ENCODE assay signal across 1 mouse cellular context in genomic region chr1:58973366-58974221, GRCm38 (mm10).
TF ChIP-seq lines count a peak whose summit lies in the region.

Gene Trak2 (minus strand): TSS chr1:58973430.
Gene Stradb (plus strand): TSS chr1:58973522.

TF ChIP-seq in CH12.LX, 34 proteins besides CTCF, POLR2A, EP300 and RAD21 (continued from another document):
- TF ChIP-seq ZMIZ1 (IDR thresholded peaks at IDR 0.05; ENCODE audit: low read depth, low read length): peak; percentile 79
- TF ChIP-seq RCOR1 (conservative IDR thresholded peaks at IDR 0.05; ENCODE audit: low read depth, low read length): no peak
- TF ChIP-seq NRF1 (IDR thresholded peaks at IDR 0.05; ENCODE audit: low read depth, low read length): peak; percentile 61
- TF ChIP-seq ETS1 (conservative IDR thresholded peaks at IDR 0.05; ENCODE audit: low read depth, low read length): no peak
- TF ChIP-seq USF1 (IDR thresholded peaks at IDR 0.05; ENCODE audit: low read depth, low read length): no peak
- peak; percentile 77; the same call in 1 of the 2 replicates for TF ChIP-seq MXI1 (IDR thresholded peaks at IDR 0.05; ENCODE audit: low read depth, low read length)
- peak; percentile 100 for TF ChIP-seq HCFC1 (IDR thresholded peaks at IDR 0.05; ENCODE audit: low read depth, low read length)
- TF ChIP-seq PAX5 (IDR thresholded peaks at IDR 0.05; ENCODE audit: low read length): no peak
- TF ChIP-seq MYC (IDR thresholded peaks at IDR 0.05; ENCODE audit: low read depth, low read length): peak; percentile 62; the same call in 1 of the 2 replicates
- no peak for TF ChIP-seq E2F4 (IDR thresholded peaks at IDR 0.05; ENCODE audit: insufficient replicate concordance, low read depth, low read length)
- no peak for TF ChIP-seq CHD1 (IDR thresholded peaks at IDR 0.05; ENCODE audit: low read depth, low read length)
- no peak for TF ChIP-seq MAFK (IDR thresholded peaks at IDR 0.05; ENCODE audit: insufficient replicate concordance, low read length)
- TF ChIP-seq TBP (conservative IDR thresholded peaks at IDR 0.05; ENCODE audit: low read depth, low read length): peak; percentile 84
- peak; percentile 90 for TF ChIP-seq ELF1 (IDR thresholded peaks at IDR 0.05; ENCODE audit: low read depth, low read length)
- TF ChIP-seq MAX (IDR thresholded peaks at IDR 0.05; ENCODE audit: low read length): peak; percentile 43; the same call in 1 of the 2 replicates
- TF ChIP-seq ZC3H11A (IDR thresholded peaks at IDR 0.05; ENCODE audit: low read depth, low read length): no peak
- TF ChIP-seq MEF2A (IDR thresholded peaks at IDR 0.05; ENCODE audit: borderline replicate concordance, low read depth, low read length): peak; percentile 77; the same call in 1 of the 2 replicates
- TF ChIP-seq JUND (conservative IDR thresholded peaks at IDR 0.05; ENCODE audit: low read depth, low read length): no peak
- peak; percentile 98 for TF ChIP-seq MAZ (IDR thresholded peaks at IDR 0.05; ENCODE audit: low read depth, low read length)
- TF ChIP-seq UBTF (IDR thresholded peaks at IDR 0.05; ENCODE audit: low read depth, low read length): peak; percentile 66; the same call in 1 of the 2 replicates
- TF ChIP-seq TCF12 (IDR thresholded peaks at IDR 0.05; ENCODE audit: low read depth, low read length): peak; percentile 81; the same call in 1 of the 2 replicates
- peak; percentile 84 for TF ChIP-seq SIN3A (IDR thresholded peaks at IDR 0.05; ENCODE audit: low read length)
- peak; percentile 24; the same call in 1 of the 2 replicates for TF ChIP-seq BHLHE40 (IDR thresholded peaks at IDR 0.05; ENCODE audit: low read depth, low read length)
- peak; percentile 97 for TF ChIP-seq KAT2A (IDR thresholded peaks at IDR 0.05; ENCODE audit: insufficient replicate concordance, low read length)
- TF ChIP-seq GABPA (IDR thresholded peaks at IDR 0.05; ENCODE audit: insufficient replicate concordance, low read depth, low read length): peak; percentile 80; the same call in 1 of the 2 replicates
- TF ChIP-seq POLR2AphosphoS2 (IDR thresholded peaks at IDR 0.05; ENCODE audit: low read depth, low read length): peak; percentile 80; the same call in 1 of the 2 replicates
- TF ChIP-seq NELFE (IDR thresholded peaks at IDR 0.05; ENCODE audit: low read depth, low read length): peak; percentile 77; the same call in 1 of the 2 replicates
- no peak for TF ChIP-seq ZKSCAN1 (IDR thresholded peaks at IDR 0.05; ENCODE audit: borderline replicate concordance, low read depth, low read length)
- TF ChIP-seq SMC3 (IDR thresholded peaks at IDR 0.05; ENCODE audit: low read depth, low read length): no peak
